Mouse (Mus musculus) spleen, adult 12 weeks (tissue): ENCODE results near the gene Ttc26.

Experiments
- DNase-seq: peaks from one replicate; pipeline ENCODE4 v3.0.0; 2022; ENCODE audit warnings: low spot score

Gene Ttc26

GRCm38 (mm10) chr6:38381129-38381771 lies at the start of gene Ttc26:
Ttc26 (plus strand) TSS chr6:38381469.
- DNase-seq, result peak; percentile 80

GRCm38 (mm10) chr6:38335264-38335663 lies 46.0 kb upstream of the Ttc26 start:
- DNase-seq, result no peak

- DNase-seq, result no peak
Measured at GRCm38 (mm10) chr6:38337166-38337705, 44.0 kb upstream of the Ttc26 start.

DNA sequence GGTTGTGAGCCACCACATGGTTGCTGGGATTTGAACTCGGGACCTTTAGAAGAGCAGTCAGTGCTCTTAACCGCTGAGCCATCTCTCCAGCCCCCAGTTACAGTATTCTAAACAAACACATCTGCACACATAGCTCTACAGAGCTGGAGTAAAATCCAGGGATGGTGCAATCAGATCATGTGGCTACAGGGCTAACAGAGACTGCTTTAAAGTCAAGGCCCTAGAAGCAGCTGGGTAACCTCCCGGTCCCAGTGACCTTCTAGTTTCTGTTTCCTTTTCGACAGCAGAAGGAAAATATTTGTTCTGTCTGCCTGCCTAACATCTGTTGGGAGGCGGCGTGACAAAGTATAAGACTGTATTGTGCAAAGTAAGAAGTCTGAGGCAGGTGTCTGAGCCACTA lies 43.3 kb upstream of the Ttc26 start:
- no peak for DNase-seq

GRCm38 (mm10) chr6:38339078-38339477 lies 42.2 kb upstream of the Ttc26 start:
- DNase-seq, result no peak

GRCm38 (mm10) chr6:38341751-38342665 lies 39.3 kb upstream of the Ttc26 start:
- peak; percentile 79 for DNase-seq

DNA sequence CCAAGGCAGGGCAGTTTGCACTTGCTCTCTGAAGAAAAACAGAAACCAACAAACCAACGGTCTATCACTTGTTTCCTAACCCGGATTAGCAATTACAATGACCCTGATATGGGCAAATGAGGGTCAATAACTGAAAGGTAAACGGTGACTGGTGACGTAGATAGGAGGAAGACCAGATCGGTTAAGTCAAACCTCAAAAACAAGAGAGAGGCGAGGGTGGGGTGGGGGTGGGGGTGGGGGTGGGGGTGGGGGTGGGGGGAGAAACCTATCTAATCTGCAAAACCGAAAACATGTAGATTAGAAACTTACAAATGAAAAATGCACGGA lies 38.6 kb upstream of the Ttc26 start:
- no peak for DNase-seq

GRCm38 (mm10) chr6:38343581-38343980 lies 37.7 kb upstream of the Ttc26 start:
- DNase-seq, result no peak

GRCm38 (mm10) chr6:38344006-38344670 lies 37.1 kb upstream of the Ttc26 start:
- no peak for DNase-seq

DNA sequence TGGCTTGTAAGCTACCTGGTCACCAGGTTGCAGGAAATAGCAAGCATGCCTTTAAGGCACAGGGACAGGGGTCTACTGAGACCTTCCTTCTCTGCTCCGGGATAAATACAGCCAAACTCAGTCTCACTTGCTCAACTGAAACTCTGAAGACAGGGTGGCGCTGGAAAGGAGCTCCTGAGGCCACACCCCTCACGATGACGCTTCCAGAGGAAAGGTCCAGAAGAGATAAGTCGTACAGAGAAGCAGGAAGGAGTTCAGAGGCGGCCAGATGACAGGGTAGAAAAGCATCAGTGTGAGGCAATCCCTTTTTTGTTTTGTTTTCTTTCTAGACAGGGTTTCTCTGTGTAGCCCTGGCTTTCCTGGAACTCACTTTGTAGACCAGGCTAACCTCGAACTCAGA lies 35.5 kb upstream of the Ttc26 start:
- peak; percentile 74 for DNase-seq

- no peak for DNase-seq
Measured at GRCm38 (mm10) chr6:38347875-38348274, 33.4 kb upstream of the Ttc26 start.

DNA sequence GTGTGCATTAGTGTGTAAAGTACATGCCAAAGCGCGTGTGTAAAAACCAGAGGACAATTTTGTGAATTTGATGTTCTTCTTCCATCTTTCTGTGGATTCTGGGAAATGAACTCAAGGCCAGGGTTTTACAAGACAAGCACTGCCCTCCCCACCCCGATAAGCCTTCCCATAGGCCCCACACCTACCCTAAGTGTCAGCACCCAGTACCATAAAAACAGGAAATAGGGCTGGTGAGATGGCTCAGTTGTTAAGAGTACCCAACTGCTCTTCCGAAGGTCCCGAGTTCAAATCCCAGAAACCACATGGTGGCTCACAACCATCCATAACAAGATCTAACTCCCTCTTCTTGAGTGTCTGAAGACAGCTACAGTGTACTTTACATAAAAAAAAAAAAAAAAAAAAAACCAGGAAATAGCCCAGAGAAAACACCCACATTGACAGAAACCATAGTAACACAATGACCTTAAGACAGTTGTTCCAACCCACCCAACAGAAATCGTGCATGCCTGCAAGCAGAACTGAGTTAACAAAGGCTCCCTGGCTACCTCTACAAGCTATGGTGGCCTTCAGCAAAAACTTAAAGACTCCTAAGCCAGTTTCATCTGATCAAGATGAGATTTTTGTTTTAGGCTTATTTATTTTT lies 32.3 kb upstream of the Ttc26 start:
- DNase-seq, result no peak

- no peak for DNase-seq
Measured at GRCm38 (mm10) chr6:38349806-38350205, 31.5 kb upstream of the Ttc26 start.

GRCm38 (mm10) chr6:38351930-38352329 lies 29.3 kb upstream of the Ttc26 start:
- DNase-seq, result no peak

DNA sequence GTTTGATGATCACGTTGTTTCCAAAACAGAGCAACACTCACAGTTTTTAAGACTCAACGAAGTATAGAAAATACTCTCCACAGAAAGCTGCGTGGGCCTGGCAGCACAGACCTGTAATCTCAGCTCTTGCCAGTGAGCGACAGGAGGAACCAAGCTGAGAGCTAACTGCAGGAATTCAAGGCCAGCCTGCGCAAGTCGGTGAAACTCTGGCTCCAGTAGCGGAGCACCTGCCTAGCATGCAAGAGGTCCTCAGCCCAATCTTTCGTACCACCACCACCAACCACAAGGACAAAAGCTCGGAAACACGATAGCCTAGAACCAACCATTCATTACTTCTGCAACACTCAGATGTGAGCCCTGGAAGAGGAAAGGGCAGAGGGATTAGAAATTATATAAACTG lies 28.8 kb upstream of the Ttc26 start:
- DNase-seq, result no peak

DNA sequence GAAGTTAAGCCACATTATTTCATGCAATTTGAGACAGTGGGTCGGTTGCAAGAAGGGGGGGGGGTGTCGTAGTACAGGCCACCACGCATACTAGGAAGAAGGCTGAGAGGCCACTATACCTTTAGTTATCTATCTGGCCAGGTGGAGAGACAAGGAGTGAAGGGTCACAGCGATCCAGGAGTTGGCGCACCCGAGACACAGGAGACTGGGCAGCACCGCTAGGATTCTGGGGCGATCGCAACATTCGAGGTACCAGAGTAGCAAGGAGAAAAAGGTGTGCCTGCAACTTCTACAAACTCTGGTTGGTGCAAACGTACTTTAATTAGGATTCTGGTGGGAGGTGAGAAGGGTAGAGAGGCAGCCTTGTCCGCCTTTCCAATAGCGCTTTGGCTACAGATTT lies 28.1 kb upstream of the Ttc26 start:
- DNase-seq, result no peak

- DNase-seq, result peak; percentile 88
Measured at GRCm38 (mm10) chr6:38353811-38354722, 27.2 kb upstream of the Ttc26 start, which contains the start of gene Zc3hav1. Zc3hav1 (minus strand) TSS chr6:38354603.

- DNase-seq, result no peak
Measured at GRCm38 (mm10) chr6:38354723-38355353, 26.4 kb upstream of the Ttc26 start.

DNA sequence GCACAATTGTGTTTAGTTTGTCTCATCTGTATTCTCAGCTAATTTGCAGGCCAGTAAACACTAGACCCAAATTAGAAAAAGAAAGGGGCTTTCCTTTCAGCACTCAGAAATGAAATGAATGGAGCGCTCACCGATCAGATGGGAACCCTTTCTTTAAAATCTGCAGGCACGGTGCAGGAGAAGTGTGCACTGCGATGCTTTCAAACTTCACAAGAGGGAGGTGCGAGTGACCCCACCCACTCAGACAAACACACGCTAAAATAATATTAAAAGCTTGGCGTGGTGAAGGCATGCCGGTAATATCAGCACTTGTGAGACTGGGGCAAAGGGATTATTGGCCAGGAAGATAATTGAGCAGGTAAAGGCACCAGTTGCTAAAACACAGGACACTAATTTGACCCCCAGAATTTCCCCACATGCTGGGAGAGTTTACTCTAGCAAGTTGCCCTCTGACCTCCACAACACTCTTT lies 25.9 kb upstream of the Ttc26 start:
- DNase-seq, result no peak

DNA sequence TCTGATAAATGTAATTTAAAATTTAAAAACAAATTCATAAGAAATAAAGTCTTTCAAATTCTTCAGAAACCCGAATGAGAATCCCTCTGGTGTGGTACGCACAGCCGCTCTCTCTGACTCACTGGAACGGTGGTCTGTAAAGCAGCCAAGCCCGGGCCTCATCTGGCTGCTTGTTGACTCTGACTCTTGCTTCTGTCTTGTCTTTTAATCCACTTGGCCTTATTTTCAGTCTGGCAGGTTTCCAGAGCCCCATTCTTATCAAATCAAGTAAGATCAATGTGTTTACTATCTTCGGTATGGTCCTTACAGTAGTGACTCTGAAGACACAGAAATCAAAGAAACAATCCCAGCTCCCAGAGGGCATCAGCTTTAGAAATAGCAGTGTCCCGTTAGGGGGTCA lies 25.4 kb upstream of the Ttc26 start:
- no peak for DNase-seq
